Mouse (Mus musculus) A20 (cell line): Measurements from ENCODE around the gene Eif4e1b.

Source experiments
- DNase-seq: peaks from one replicate; pipeline ENCODE4 v3.0.0-alpha.2; 2011; ENCODE audit warnings: low read depth, low spot score

Eif4e1b gene

DNA sequence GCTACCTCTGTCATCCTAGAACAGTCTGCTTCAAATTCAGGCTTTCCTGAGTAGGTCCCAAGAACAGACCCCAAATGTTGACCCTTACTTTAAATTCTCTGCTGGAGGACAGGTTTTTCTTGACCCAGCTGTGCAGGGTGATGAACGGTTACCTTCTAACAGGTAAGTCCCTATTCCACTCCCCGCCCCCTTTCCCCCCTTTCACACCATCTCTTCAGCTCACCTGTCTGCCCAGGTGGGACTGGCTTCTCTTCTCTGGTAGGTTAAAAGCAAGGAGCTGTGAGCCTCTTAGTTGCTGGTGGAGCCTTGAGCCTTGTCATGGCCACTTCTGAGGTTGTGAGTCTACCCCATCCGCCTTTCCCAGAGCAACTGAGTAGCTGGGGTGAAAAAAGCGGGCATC, at the start of gene Eif4e1b:
Gene Eif4e1b (plus strand): TSS at position 301 of the 400 bp plus-strand sequence.
- no peak for DNase-seq

- DNase-seq: no peak
Observed at GRCm38 (mm10) chr13:54736931-54737330, 46.9 kb upstream of the Eif4e1b start.

DNA sequence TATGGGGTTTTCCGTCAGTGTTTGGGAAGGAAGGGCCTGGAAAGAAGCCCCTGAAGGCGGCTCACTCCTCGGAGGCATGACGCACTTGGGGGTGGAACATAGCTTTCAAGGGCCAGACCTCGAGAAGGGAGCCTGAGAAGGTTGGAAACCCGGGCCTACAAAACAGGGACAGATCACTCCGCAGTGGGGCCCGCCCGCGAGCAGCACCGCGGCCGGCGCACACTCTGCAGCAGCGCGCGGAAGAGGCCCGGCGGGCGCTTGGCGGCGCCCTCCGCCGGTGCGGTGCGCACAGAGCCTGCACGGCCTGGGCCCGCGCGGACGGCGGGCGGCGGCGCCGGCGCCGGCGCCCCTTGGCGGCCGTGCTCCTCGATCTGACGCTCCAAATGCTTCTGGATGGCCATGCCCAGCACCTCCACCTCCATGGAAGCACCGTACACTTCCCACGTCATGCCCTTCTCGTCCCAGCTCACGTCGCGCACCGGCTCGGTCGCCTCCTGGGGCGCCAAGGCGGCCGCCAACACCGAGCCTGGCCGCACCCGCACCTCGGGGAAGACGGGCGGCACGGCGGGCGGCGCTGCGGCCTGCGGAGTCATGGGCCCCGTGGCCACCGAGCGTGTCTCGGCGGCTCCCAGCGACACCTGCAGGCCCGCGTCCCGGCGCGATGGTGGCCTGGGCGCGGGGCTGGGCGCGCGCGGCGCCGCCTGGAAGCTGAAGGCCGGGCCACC, 46.1 kb upstream of the Eif4e1b start:
- DNase-seq: no peak

GRCm38 (mm10) chr13:54738213-54738601, 45.6 kb upstream of the Eif4e1b start:
- no peak for DNase-seq

GRCm38 (mm10) chr13:54746110-54746509, 37.7 kb upstream of the Eif4e1b start:
- DNase-seq: no peak

GRCm38 (mm10) chr13:54746896-54747295, 36.9 kb upstream of the Eif4e1b start:
- DNase-seq: no peak

GRCm38 (mm10) chr13:54748190-54748589, 35.6 kb upstream of the Eif4e1b start:
- DNase-seq: no peak

- DNase-seq: no peak
Observed at GRCm38 (mm10) chr13:54748721-54749060, 35.1 kb upstream of the Eif4e1b start.

- DNase-seq: no peak
Observed at GRCm38 (mm10) chr13:54749061-54749863, 34.5 kb upstream of the Eif4e1b start.

- DNase-seq: no peak
Observed at GRCm38 (mm10) chr13:54749864-54750411, 33.9 kb upstream of the Eif4e1b start, which contains the start of gene Gprin1. Gprin1 (minus strand) TSS chr13:54749874.

- DNase-seq: peak; percentile 30
Observed at GRCm38 (mm10) chr13:54750699-54751098, 33.1 kb upstream of the Eif4e1b start.

GRCm38 (mm10) chr13:54752656-54753055, 31.1 kb upstream of the Eif4e1b start:
- DNase-seq: no peak

DNA sequence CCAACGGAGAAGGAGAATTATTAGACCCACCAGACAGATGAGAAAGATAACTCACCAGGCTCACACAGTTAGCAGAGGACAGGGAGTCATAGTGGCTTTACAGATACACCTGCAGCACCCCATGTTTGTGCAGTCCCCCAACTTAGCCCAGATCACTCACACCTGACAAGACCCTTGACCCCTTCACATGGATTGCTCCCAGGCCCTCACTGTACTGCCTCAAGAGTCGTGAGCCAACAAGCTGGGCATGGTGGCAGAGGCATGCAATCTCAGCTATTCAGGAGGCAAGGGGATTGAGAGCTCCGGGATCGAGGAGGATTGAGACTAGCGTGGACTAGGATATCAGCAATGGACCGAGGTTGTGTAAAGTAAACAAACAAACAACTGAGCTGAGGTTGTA, 30.1 kb upstream of the Eif4e1b start:
- no peak for DNase-seq

DNA sequence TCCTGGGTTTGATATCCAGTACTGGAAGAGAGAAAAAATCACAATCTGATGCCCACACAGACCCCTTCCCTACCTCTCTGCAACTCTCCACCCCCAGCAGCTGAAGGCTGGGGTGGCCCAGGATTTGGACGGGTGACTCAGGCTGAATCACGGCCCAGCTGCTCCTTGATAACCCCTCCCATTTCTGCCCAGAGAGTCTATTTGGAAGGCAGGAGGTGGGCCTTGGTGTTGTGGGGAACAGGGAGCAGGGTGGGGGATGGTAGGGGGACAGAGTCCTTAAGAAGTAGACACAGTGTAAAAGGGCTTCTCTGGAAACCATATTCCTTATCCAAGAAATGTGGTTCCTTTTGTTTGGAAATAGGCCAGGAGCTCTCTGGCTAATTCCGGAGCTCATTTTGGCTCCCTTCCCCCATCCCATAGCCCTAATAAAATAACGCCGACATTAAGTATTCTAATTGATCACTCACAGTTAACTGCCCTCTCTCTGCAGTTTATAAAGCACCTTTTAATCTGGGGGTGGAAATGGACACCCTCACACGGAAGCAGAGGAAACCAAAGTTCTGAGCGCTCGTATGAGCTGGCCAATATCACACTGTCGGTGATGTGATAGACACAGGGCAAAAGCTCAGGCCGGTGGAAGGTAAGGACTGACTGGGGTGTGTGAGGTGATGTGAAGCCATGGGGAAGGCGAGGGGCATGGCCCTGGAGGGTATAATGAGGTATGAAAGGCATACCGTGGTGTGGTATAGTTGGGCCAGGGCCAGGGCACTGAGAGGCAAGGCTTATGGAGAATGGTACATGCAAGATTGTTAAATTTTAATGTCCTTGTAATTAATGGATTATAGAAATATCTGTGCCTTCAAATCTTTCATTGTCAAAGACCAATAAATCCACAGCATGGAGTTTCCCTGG, 29.4 kb upstream of the Eif4e1b start:
- DNase-seq: no peak

- DNase-seq: no peak
Observed at GRCm38 (mm10) chr13:54755201-54755830, 28.5 kb upstream of the Eif4e1b start.

- DNase-seq: no peak
Observed at GRCm38 (mm10) chr13:54756156-54756712, 27.6 kb upstream of the Eif4e1b start.

DNA sequence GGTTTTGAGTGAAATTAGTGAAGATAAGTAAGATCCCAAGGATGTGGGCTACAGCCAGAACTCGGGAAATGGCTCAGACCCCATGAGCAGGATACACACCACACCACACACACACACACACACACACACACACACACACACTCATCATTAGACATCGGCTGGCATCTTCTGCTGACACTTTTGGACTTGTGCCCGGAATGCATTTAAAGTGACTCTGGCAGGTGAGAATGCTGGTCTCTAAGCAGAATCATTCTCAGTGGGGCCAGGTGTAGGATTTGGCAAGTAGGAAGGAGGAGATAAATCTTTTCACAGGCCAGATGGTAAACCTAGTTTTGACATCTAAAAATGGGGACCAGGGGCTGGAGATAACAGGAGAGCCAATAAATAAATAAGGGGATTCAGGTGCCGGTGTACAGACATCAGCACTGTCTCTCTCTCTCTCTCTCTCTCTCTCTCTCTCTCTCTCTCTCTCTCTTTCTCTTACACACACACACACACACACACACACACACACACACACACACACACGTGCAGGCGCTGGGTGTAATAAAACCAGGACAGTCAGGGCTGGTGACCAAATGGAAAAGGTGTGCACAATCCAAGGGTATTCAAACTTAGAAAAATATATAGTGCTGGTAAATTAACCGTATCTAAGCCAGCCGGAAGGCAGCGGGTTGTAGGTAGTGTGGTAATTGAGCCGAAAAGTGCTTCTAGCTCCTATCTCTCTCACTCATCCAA, 26.5 kb upstream of the Eif4e1b start:
- no peak for DNase-seq

GRCm38 (mm10) chr13:54758045-54758755, 25.6 kb upstream of the Eif4e1b start:
- peak; percentile 91 for DNase-seq

DNA sequence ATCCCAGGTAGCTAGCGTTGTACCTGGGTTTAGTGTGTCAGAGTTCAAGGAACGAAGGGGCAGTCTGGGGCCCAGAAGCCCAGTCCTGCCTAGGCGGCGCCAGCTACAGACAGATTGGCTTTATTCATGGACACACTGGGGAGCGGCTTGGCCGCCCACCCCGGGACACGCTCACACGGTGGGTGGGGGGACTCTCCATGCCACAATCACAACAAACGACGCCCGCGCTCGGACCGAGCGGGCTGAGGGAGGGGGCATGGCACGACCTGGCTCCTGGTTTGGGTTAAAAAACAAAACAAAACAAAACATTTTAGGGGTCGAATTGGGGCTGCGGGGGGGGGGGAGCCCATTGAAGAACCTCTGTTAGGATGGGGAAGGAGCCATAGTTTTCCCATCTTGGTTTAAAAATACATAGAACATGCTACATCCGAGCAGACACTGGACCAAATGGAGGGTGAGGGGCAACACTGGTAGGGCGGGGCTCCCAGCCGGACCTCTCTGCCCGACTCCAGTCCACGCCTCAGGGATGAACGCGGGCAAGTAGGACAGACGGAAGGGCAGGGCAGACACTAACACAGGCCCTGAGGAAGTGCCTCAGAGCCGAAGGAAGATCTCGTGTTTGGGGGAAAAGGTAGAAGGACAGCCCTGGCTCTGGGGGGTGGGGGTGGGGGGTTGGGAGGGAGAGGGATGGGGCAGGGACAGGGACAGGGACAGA, 24.9 kb upstream of the Eif4e1b start:
- no peak for DNase-seq
